Mouse (Mus musculus): Measurements from ENCODE around the gene Foxo3. TPM values are rescaled to one million over a fixed set of nuclear protein-coding genes. Genes with fewer than 3 reads are reported as not detected.

The Foxo3 gene
- total and polyA plus RNA-seq, 2 experiments = 17.0 to 35.4 TPM

DNA sequence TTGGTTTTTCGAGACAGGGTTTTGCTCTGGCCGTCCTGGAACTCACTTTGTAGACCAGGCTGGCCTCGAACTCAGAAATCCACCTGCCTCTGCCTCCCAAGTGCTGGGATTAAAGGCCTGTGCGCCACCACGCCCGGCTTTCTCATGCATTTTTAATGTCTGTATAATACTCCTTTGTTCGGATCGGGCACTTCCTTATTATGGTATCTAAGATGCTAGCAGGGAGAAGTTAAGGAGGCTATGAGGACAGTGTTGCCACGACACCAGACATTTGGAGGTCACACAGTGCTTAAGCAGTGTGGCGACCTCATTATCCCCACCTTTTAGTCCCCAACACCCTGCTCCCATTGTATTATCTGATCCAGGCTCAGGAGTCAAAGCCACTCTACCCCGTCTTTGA is 97.8 kb downstream of the Foxo3 start:
- Histone ChIP-seq H3K9ac (ENCODE audit: low read depth, low read length) (no peak overlapping the region), H3K79me2 (ENCODE audit: control insufficient read depth, insufficient read depth, low read length) (no peaks in the 10 kb centered on the region), H3K4me1 (ENCODE audit: control insufficient read depth, insufficient read depth, low read length) (no peaks in the 10 kb centered on the region), H3K36me3 (ENCODE audit: control insufficient read depth, insufficient read depth, low read length) (peaks cover 14% of the 10 kb centered on the region), H3K27ac (replicated peaks; ENCODE audit: insufficient read depth, low read depth, low read length) (no peak overlapping the region), H3K27me3 (ENCODE audit: control insufficient read depth, insufficient read depth, low read length) (no peaks in the 10 kb centered on the region), H3K4me3 (ENCODE audit: insufficient read depth, low read depth, low read length) (no peak overlapping the region)
- TF ChIP-seq CTCF (IDR thresholded peaks at IDR 0.05; ENCODE audit: low read depth, low read length) (no peak), POLR2A (IDR thresholded peaks at IDR 0.05; ENCODE audit: extremely low read depth, insufficient read depth, low read length) (no peak)
- no peak for DNase-seq (ENCODE audit: extremely low read depth, low read depth, low spot score)
- 94% methylated on average over 11 of the region's 11 CpGs for WGBS

DNA sequence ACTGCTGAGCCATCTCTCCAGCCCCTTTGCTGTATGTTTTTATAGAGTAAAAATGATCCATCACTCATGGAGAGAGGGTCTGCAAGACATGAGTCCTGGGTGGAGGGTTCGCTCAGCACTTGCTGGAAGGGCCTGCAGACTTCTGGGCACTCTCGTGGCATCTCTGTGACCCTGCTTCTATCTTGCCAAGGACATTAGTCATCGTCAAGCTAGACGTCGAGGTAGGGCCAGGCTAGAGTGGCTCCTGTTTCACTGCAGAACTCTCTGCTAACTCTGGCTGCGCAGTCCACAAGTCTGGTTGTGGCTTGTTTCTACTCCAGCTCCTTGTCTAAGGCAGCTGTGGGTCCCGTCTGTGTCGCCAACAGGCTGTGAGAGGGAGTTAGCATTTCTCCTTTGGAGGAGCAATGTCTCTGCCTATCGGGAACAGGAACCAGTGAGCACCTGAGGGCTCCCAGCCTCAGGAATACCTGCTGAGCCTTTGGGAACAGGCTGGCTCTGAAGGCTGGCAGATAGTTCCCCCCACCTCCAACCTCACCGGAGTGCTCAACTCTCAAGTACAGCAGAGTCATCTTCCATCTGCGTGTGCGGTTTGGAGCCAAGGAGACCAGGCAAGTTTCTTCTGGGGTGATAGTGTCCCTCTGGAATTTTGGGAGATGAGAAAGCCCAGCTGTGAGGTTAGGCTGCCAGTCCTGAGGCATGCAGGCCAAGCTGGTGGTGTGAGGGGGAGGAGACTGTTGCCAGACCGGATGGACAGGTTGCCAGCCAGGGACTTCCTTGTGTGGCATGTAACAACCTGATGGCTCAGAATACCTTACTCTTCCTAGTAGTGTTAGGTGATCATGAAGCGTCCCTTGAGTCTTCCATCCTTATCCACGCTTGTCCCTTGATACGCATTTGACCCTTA is 98.5 kb downstream of the Foxo3 start:
- H3K36me3 ChIP-seq (ENCODE audit: control insufficient read depth, insufficient read depth, low read length) = peaks cover 6% of the 10 kb centered on the region; the same call in 1 of the 2 replicates
- no peaks in the 10 kb centered on the region for H3K4me1 ChIP-seq (ENCODE audit: control insufficient read depth, insufficient read depth, low read length)
- 90% methylated on average over 16 of the region's 16 CpGs for WGBS
- no peaks in the 10 kb centered on the region for H3K27me3 ChIP-seq (ENCODE audit: control insufficient read depth, insufficient read depth, low read length)
- H3K4me3 ChIP-seq (ENCODE audit: insufficient read depth, low read depth, low read length) = no peak overlapping the region
- H3K79me2 ChIP-seq (ENCODE audit: control insufficient read depth, insufficient read depth, low read length) = no peaks in the 10 kb centered on the region
- H3K27ac ChIP-seq (replicated peaks; ENCODE audit: insufficient read depth, low read depth, low read length) = no peak overlapping the region
- TF ChIP-seq POLR2A (IDR thresholded peaks at IDR 0.05; ENCODE audit: extremely low read depth, insufficient read depth, low read length) (no peak), CTCF (IDR thresholded peaks at IDR 0.05; ENCODE audit: low read depth, low read length) (no peak)
- H3K9ac ChIP-seq (ENCODE audit: low read depth, low read length) = no peak overlapping the region
- DNase-seq (ENCODE audit: extremely low read depth, low read depth, low spot score) = peak; percentile 47

DNA sequence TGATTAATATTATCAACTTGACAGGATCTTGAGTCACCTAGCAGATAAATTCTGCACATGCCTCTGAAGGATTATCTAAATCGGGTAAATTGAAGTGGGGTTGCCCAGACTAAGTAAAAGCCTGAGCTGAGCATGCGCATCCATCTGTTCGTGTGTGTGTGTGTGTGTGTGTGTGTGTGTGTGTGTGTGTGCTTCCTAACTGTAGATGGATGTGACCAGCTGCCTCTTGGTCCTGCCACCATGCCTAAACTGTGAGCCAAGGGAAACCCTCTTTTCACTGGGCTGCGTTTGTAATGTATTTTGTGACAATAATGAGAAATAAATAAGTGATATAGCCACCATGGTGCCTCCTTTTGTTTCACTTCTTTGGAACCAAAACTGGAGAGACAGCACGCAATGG is 102.3 kb downstream of the Foxo3 start:
- Histone ChIP-seq H3K79me2 (ENCODE audit: control insufficient read depth, insufficient read depth, low read length) (no peaks in the 10 kb centered on the region), H3K4me1 (ENCODE audit: control insufficient read depth, insufficient read depth, low read length) (no peaks in the 10 kb centered on the region), H3K36me3 (ENCODE audit: control insufficient read depth, insufficient read depth, low read length) (no peaks in the 10 kb centered on the region), H3K27me3 (ENCODE audit: control insufficient read depth, insufficient read depth, low read length) (no peaks in the 10 kb centered on the region), H3K9ac (ENCODE audit: low read depth, low read length) (no peak overlapping the region), H3K4me3 (ENCODE audit: insufficient read depth, low read depth, low read length) (no peak overlapping the region), H3K27ac (replicated peaks; ENCODE audit: insufficient read depth, low read depth, low read length) (no peak overlapping the region)
- WGBS = 88% methylated on average over 5 of the region's 5 CpGs
- DNase-seq (ENCODE audit: extremely low read depth, low read depth, low spot score) = no peak
- TF ChIP-seq POLR2A (IDR thresholded peaks at IDR 0.05; ENCODE audit: extremely low read depth, insufficient read depth, low read length) (no peak), CTCF (IDR thresholded peaks at IDR 0.05; ENCODE audit: low read depth, low read length) (no peak)

DNA sequence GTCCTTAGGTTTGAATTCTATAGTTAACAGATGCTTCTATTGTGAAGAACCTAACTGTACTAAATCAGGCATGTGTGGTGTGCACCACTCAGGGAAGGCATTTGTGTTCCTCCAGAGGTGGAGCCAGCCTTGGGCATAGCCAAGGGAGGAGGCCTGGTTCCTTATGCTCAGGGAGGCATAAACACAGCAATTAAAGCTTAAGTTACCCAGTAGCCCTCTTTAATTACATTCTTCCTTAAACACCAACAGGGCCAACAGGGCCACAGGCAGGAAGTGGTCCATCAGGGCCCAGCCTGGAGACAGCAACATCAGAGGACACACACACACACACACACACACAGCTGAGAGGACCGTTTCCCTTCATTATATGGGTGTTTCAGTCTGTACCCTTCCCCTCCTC is 102.7 kb downstream of the Foxo3 start:
- Histone ChIP-seq H3K4me1 (ENCODE audit: control insufficient read depth, insufficient read depth, low read length) (no peaks in the 10 kb centered on the region), H3K36me3 (ENCODE audit: control insufficient read depth, insufficient read depth, low read length) (no peaks in the 10 kb centered on the region), H3K4me3 (ENCODE audit: insufficient read depth, low read depth, low read length) (no peak overlapping the region), H3K79me2 (ENCODE audit: control insufficient read depth, insufficient read depth, low read length) (no peaks in the 10 kb centered on the region), H3K9ac (ENCODE audit: low read depth, low read length) (no peak overlapping the region), H3K27ac (replicated peaks; ENCODE audit: insufficient read depth, low read depth, low read length) (no peak overlapping the region), H3K27me3 (ENCODE audit: control insufficient read depth, insufficient read depth, low read length) (no peaks in the 10 kb centered on the region)
- DNase-seq (ENCODE audit: extremely low read depth, low read depth, low spot score) = no peak
- no peak for TF ChIP-seq POLR2A (IDR thresholded peaks at IDR 0.05; ENCODE audit: extremely low read depth, insufficient read depth, low read length)
- no peak for TF ChIP-seq CTCF (IDR thresholded peaks at IDR 0.05; ENCODE audit: low read depth, low read length)
- WGBS = 73% methylated on average over 1 of the region's 1 CpGs

DNA sequence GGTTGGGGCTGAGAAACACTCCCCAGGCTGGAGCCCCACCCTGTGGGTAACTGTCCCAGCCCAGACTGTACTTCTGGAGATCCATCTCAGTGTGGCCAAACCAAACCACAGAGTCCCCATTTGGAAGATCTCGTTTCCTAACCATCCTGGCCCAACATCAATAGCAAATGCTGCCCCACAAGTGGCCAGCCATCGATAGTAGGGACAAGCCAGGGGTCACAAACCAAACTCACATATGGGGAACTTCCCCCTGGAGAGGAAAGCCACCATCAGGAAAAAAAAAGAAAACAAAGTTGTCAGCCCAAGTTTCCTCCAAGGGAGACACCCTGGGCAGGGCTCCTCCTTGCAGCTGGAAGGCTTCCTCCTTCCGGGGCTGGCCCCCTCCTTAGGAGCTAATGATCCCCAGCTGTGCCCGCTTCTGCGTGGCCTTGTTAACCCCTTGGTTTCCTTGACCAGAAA is 105.6 kb downstream of the Foxo3 start:
- no peaks in the 10 kb centered on the region for H3K36me3 ChIP-seq (ENCODE audit: control insufficient read depth, insufficient read depth, low read length)
- no peaks in the 10 kb centered on the region for H3K27me3 ChIP-seq (ENCODE audit: control insufficient read depth, insufficient read depth, low read length)
- no peaks in the 10 kb centered on the region for H3K4me1 ChIP-seq (ENCODE audit: control insufficient read depth, insufficient read depth, low read length)
- 47% methylated on average over 5 of the region's 5 CpGs for WGBS
- no peaks in the 10 kb centered on the region for H3K79me2 ChIP-seq (ENCODE audit: control insufficient read depth, insufficient read depth, low read length)
- no peak overlapping the region for H3K4me3 ChIP-seq (ENCODE audit: insufficient read depth, low read depth, low read length)
- no peak for DNase-seq (ENCODE audit: extremely low read depth, low read depth, low spot score)
- H3K9ac ChIP-seq (ENCODE audit: low read depth, low read length) = no peak overlapping the region
- TF ChIP-seq POLR2A (IDR thresholded peaks at IDR 0.05; ENCODE audit: extremely low read depth, insufficient read depth, low read length) (no peak), CTCF (IDR thresholded peaks at IDR 0.05; ENCODE audit: low read depth, low read length) (no peak)
- H3K27ac ChIP-seq (replicated peaks; ENCODE audit: insufficient read depth, low read depth, low read length) = no peak overlapping the region

DNA sequence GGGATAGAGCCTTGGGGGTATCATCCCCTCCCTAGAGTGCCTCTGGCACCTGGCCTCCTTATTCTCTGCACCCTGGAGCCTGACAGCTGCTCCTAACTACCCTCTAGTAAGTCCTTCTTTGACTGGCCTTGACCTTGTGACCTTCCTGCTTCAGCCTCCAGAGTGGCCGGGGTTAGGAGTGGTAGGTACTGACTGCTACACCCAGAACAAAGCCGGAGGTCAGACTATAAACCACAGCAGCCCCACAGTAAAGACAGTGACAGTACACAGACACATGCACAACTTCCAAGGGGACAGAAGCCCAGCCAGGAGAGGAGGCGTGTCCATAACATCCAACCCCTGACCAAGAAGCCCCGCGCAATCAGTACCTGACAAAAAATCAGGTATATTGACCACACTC is 106.4 kb downstream of the Foxo3 start:
- Histone ChIP-seq H3K27ac (replicated peaks; ENCODE audit: insufficient read depth, low read depth, low read length) (no peak overlapping the region), H3K4me3 (ENCODE audit: insufficient read depth, low read depth, low read length) (no peak overlapping the region), H3K36me3 (ENCODE audit: control insufficient read depth, insufficient read depth, low read length) (no peaks in the 10 kb centered on the region), H3K9ac (ENCODE audit: low read depth, low read length) (no peak overlapping the region), H3K27me3 (ENCODE audit: control insufficient read depth, insufficient read depth, low read length) (no peaks in the 10 kb centered on the region), H3K79me2 (ENCODE audit: control insufficient read depth, insufficient read depth, low read length) (no peaks in the 10 kb centered on the region), H3K4me1 (ENCODE audit: control insufficient read depth, insufficient read depth, low read length) (no peaks in the 10 kb centered on the region)
- DNase-seq (ENCODE audit: extremely low read depth, low read depth, low spot score) = no peak
- WGBS = 73% methylated on average over 5 of the region's 5 CpGs
- TF ChIP-seq CTCF (IDR thresholded peaks at IDR 0.05; ENCODE audit: low read depth, low read length) = no peak
- no peak for TF ChIP-seq POLR2A (IDR thresholded peaks at IDR 0.05; ENCODE audit: extremely low read depth, insufficient read depth, low read length)

Data from liver, adult 2 months (tissue).